Comparison of ENCODE assay signal across 8 mouse cellular contexts in the genomic region with DNA sequence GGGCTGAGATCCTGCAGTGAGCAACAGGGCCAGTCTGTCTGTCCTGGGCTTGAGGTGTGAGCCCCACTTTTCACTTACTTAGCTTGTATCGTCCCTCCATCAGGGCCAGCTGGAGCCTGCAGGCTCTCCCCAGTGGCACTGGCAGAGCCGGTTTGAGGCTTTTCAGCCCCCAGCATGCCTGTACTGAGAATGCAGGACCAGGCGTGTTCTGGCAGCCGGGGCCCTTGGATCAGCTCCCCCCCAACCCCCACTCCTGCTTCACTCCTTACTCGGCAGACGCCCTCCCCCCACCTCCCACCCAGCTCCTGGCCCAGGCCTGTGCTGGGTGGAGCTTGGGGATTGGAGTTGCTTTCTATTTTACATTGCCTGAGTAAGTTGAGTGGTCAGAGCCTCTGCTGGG. TPM values are rescaled to one million over a fixed set of nuclear protein-coding genes. Genes with fewer than 3 reads are reported as not detected.
DNase-seq lines count a peak whose midpoint lies in the region; ATAC-seq and TF ChIP-seq lines count a peak whose summit lies in the region.

No protein-coding gene starts in this region.

- TF ChIP-seq EP300 in liver, postnatal 0 days (IDR thresholded peaks at IDR 0.05; ENCODE audit: low read depth) = no peak

- H3K27ac ChIP-seq in midbrain, embryonic 10.5 days (replicated peaks) = peak overlapping the region; percentile 39
- H3K27ac ChIP-seq in midbrain, embryonic 11.5 days (ENCODE audit: low read depth, low read length) = no peak overlapping the region
- H3K27ac ChIP-seq in forebrain, embryonic 14.5 days (ENCODE audit: low read depth, low read length) = peak overlapping the region; percentile 77
- peak overlapping the region; percentile 75 for H3K27ac ChIP-seq in kidney, postnatal 0 days
- no peak overlapping the region for H3K27ac ChIP-seq in liver, postnatal 0 days (ENCODE audit: low read depth)

- 23% methylated on average over 6 of the region's 6 CpGs for WGBS in midbrain, embryonic 10.5 days
- WGBS in midbrain, embryonic 11.5 days = 20% methylated on average over 6 of the region's 6 CpGs
- WGBS in forebrain, embryonic 14.5 days = 12% methylated on average over 6 of the region's 6 CpGs
- 17% methylated on average over 6 of the region's 6 CpGs for WGBS in kidney, postnatal 0 days
- WGBS in liver, postnatal 0 days (ENCODE audit: insufficient replicate concordance) = 68% methylated on average over 6 of the region's 6 CpGs

- H3K4me1 ChIP-seq in midbrain, embryonic 10.5 days = peaks cover 54% of the 10 kb centered on the region
- peaks cover 10% of the 10 kb centered on the region; the same call in 1 of the 2 replicates for H3K4me1 ChIP-seq in midbrain, embryonic 11.5 days (ENCODE audit: control insufficient read depth, insufficient read depth, low read length)
- peaks cover 45% of the 10 kb centered on the region for H3K4me1 ChIP-seq in forebrain, embryonic 14.5 days (ENCODE audit: control insufficient read depth, insufficient read depth, low read length)
- peaks cover 9% of the 10 kb centered on the region for H3K4me1 ChIP-seq in kidney, postnatal 0 days (replicated peaks; ENCODE audit: insufficient read depth, low read length)
- H3K4me1 ChIP-seq in liver, postnatal 0 days (ENCODE audit: insufficient read depth) = peaks cover 4% of the 10 kb centered on the region; the same call in 1 of the 2 replicates

- no peak overlapping the region for H3K4me3 ChIP-seq in midbrain, embryonic 10.5 days
- H3K4me3 ChIP-seq in midbrain, embryonic 11.5 days (ENCODE audit: low read depth, low read length) = no peak overlapping the region
- H3K4me3 ChIP-seq in forebrain, embryonic 14.5 days (ENCODE audit: low read depth, low read length) = no peak overlapping the region
- H3K4me3 ChIP-seq in kidney, postnatal 0 days (replicated peaks; ENCODE audit: low read depth, low read length) = no peak overlapping the region
- no peak overlapping the region for H3K4me3 ChIP-seq in liver, postnatal 0 days (ENCODE audit: low read depth, low read length)

- peaks cover 83% of the 10 kb centered on the region for H3K36me3 ChIP-seq in midbrain, embryonic 10.5 days
- H3K36me3 ChIP-seq in midbrain, embryonic 11.5 days (ENCODE audit: control insufficient read depth, insufficient read depth, low read length) = peaks cover 2% of the 10 kb centered on the region; the same call in 1 of the 2 replicates
- H3K36me3 ChIP-seq in forebrain, embryonic 14.5 days (ENCODE audit: control insufficient read depth, insufficient read depth, low read length) = peaks cover 33% of the 10 kb centered on the region
- H3K36me3 ChIP-seq in kidney, postnatal 0 days (ENCODE audit: insufficient read depth, low read length) = no peaks in the 10 kb centered on the region
- no peaks in the 10 kb centered on the region for H3K36me3 ChIP-seq in liver, postnatal 0 days (replicated peaks; ENCODE audit: insufficient read depth, low read length)

- no peak for TF ChIP-seq CTCF in kidney, postnatal 0 days (IDR thresholded peaks at IDR 0.05; ENCODE audit: low read depth)
- no peak for TF ChIP-seq CTCF in liver, postnatal 0 days (IDR thresholded peaks at IDR 0.05; ENCODE audit: low read depth)

- no peak for DNase-seq in midbrain, embryonic 10.5 days (ENCODE audit: low spot score)
- no peak for DNase-seq in midbrain, embryonic 11.5 days (ENCODE audit: low spot score, missing footprints)
- DNase-seq in forebrain, embryonic 14.5 days (ENCODE audit: low spot score) = peak; percentile 74
- DNase-seq in kidney, postnatal 0 days (ENCODE audit: low spot score) = no peak
- DNase-seq in lung, postnatal 36 days = peak; percentile 58
- DNase-seq in urinary bladder, postnatal 10 days (ENCODE audit: low spot score) = peak; percentile 58
- no peak for DNase-seq in liver, postnatal 0 days
- no peak for DNase-seq in T-cell, adult 2 months (ENCODE audit: low spot score)

- no peaks in the 10 kb centered on the region for H3K27me3 ChIP-seq in midbrain, embryonic 10.5 days (ENCODE audit: low read depth, poor library complexity, severe bottlenecking)
- H3K27me3 ChIP-seq in midbrain, embryonic 11.5 days (ENCODE audit: control insufficient read depth, insufficient read depth, low read length) = no peaks in the 10 kb centered on the region
- no peaks in the 10 kb centered on the region for H3K27me3 ChIP-seq in forebrain, embryonic 14.5 days (replicated peaks; ENCODE audit: control insufficient read depth, insufficient read depth, low read length)
- no peaks in the 10 kb centered on the region for H3K27me3 ChIP-seq in kidney, postnatal 0 days (ENCODE audit: insufficient read depth, low read length)
- H3K27me3 ChIP-seq in liver, postnatal 0 days (ENCODE audit: insufficient read depth, low read length) = no peaks in the 10 kb centered on the region

- H3K9me3 ChIP-seq in midbrain, embryonic 10.5 days (replicated peaks) = no peaks in the 10 kb centered on the region
- H3K9me3 ChIP-seq in midbrain, embryonic 11.5 days (ENCODE audit: control insufficient read depth, low read length) = no peaks in the 10 kb centered on the region
- H3K9me3 ChIP-seq in forebrain, embryonic 14.5 days (replicated peaks; ENCODE audit: control insufficient read depth, low read length) = no peaks in the 10 kb centered on the region
- H3K9me3 ChIP-seq in kidney, postnatal 0 days (replicated peaks; ENCODE audit: low read length) = no peaks in the 10 kb centered on the region
- no peaks in the 10 kb centered on the region for H3K9me3 ChIP-seq in liver, postnatal 0 days (ENCODE audit: low read length)

- no peak overlapping the region for H3K9ac ChIP-seq in midbrain, embryonic 11.5 days (ENCODE audit: low read length)
- 0 out of 2 replicates have a peak overlapping the region, but pooled peaks have one; percentile 35 for H3K9ac ChIP-seq in forebrain, embryonic 14.5 days (ENCODE audit: low read length)
- 0 out of 2 replicates have a peak overlapping the region, but pooled peaks have one; percentile 32 for H3K9ac ChIP-seq in kidney, postnatal 0 days (ENCODE audit: low read depth, low read length)
- H3K9ac ChIP-seq in liver, postnatal 0 days (replicated peaks) = no peak overlapping the region

- no peak for ATAC-seq in midbrain, embryonic 11.5 days (ENCODE audit: low FRiP score)
- ATAC-seq in forebrain, embryonic 14.5 days = peak; percentile 38; the same call in 1 of the 2 replicates
- ATAC-seq in kidney, postnatal 0 days (replicated peaks; ENCODE audit: low FRiP score, low read depth) = peak; percentile 42; the same call in 1 of the 2 replicates
- no peak for ATAC-seq in liver, postnatal 0 days

- H3K4me2 ChIP-seq in midbrain, embryonic 11.5 days = no peak overlapping the region
- H3K4me2 ChIP-seq in forebrain, embryonic 14.5 days (ENCODE audit: low read length) = no peak overlapping the region
- H3K4me2 ChIP-seq in kidney, postnatal 0 days (ENCODE audit: low read length) = no peak overlapping the region
- no peak overlapping the region for H3K4me2 ChIP-seq in liver, postnatal 0 days (ENCODE audit: low read depth, low read length)

RNA-seq across cellular contexts. Expression of gene Src, which starts 16.3 kb away (rescaled TPM):
- 16.1 and 19.3 TPM in 2 replicates for polyA plus RNA-seq in midbrain, embryonic 10.5 days (2016; fragmentation: Nextera tagmentation; extraction: Ambion mirVana)
- polyA plus RNA-seq in midbrain, embryonic 11.5 days (2014; fragmentation: Nextera tagmentation; extraction: Ambion mirVana) = 11.2 and 14.0 TPM in 2 replicates
- 30.1 and 31.0 TPM in 2 replicates for polyA plus RNA-seq in forebrain, embryonic 14.5 days (2014; fragmentation: Nextera tagmentation; extraction: Ambion mirVana)
- polyA plus RNA-seq in kidney, postnatal 0 days (2015; fragmentation: Nextera tagmentation; extraction: Ambion mirVana) = 14.0 TPM in 2 replicates
- 1.6 and 1.8 TPM in 2 replicates for polyA plus RNA-seq in liver, postnatal 0 days (2015; fragmentation: Nextera tagmentation; extraction: Ambion mirVana)

Comparison
In these comparisons a context has a peak if more than half of its experiments do, and no peak if none do; other contexts are left out.
1. H3K27ac ChIP-seq: peak in midbrain, embryonic 10.5 days (single experiment), forebrain, embryonic 14.5 days (single experiment) and kidney, postnatal 0 days (single experiment); none in midbrain, embryonic 11.5 days (single experiment) and liver, postnatal 0 days (single experiment).
2. DNase-seq: peak in forebrain, embryonic 14.5 days (single experiment), lung, postnatal 36 days (single experiment) and urinary bladder, postnatal 10 days (single experiment); none in midbrain, embryonic 10.5 days (single experiment), midbrain, embryonic 11.5 days (single experiment), kidney, postnatal 0 days (single experiment), liver, postnatal 0 days (single experiment) and T-cell, adult 2 months (single experiment).
3. ATAC-seq: peak in forebrain, embryonic 14.5 days (single experiment) and kidney, postnatal 0 days (single experiment); none in midbrain, embryonic 11.5 days (single experiment) and liver, postnatal 0 days (single experiment).
4. H3K9ac ChIP-seq: peak in forebrain, embryonic 14.5 days (single experiment) and kidney, postnatal 0 days (single experiment); none in midbrain, embryonic 11.5 days (single experiment) and liver, postnatal 0 days (single experiment).